In genomic region chr4:151738280-151738679, GRCm38 (mm10) we compare ENCODE assay signal across 19 mouse cellular contexts.
A peak's percentile ranks its signal among the peaks of the same experiment; 100 is the strongest.
DNase-seq lines count a peak whose midpoint lies in the region; ATAC-seq and TF ChIP-seq lines count a peak whose summit lies in the region.
"Had no signal": no experiment of that assay in that cellular context is flagged by ENCODE, and none has a peak within 500 bp of the region (broad histone marks: within the 10 kb centered on the region; RNA-seq: fewer than 3 reads in every experiment).

No protein-coding gene starts in this region.

- intact Hi-C loops in heart, adult 2 months (cut with DNase I), result no loop called here

- peak overlapping the region; percentile 70 for H3K27ac ChIP-seq in heart, embryonic 13.5 days (replicated peaks)
- no peak overlapping the region for H3K27ac ChIP-seq in heart, adult 2 months
- no peak overlapping the region; the same call in 1 of the 2 replicates for H3K27ac ChIP-seq in embryonic facial prominence, embryonic 15.5 days (replicated peaks)
- H3K27ac ChIP-seq in hindbrain, postnatal 0 days, result peak overlapping the region; percentile 27; the same call in 1 of the 2 replicates
- H3K27ac ChIP-seq in stomach, postnatal 0 days (replicated peaks), result no peak overlapping the region
- H3K27ac ChIP-seq: intestine, embryonic 15.5 days; midbrain, embryonic 12.5 days; neural tube, embryonic 12.5 days had no signal

- no peak for TF ChIP-seq CTCF in heart, adult 2 months (IDR thresholded peaks at IDR 0.05)
- no peak for TF ChIP-seq CTCF in hindbrain, postnatal 0 days (IDR thresholded peaks at IDR 0.05; ENCODE audit: low read depth)
- no peak for TF ChIP-seq CTCF in stomach, postnatal 0 days (IDR thresholded peaks at IDR 0.05; ENCODE audit: low read depth)

- no peak for ATAC-seq in heart, embryonic 13.5 days (ENCODE audit: extremely low read depth, insufficient number of reproducible peaks, low FRiP score, low TSS enrichment)
- 0 out of 2 replicates have a peak, but pooled peaks have one; percentile 53 for ATAC-seq in embryonic facial prominence, embryonic 15.5 days (ENCODE audit: insufficient number of reproducible peaks, low FRiP score, low TSS enrichment, low read depth)
- ATAC-seq in hindbrain, postnatal 0 days, result no peak
- ATAC-seq in stomach, postnatal 0 days (ENCODE audit: low FRiP score, low TSS enrichment), result no peak
- ATAC-seq: intestine, embryonic 15.5 days; lung, postnatal 0 days had no signal

- no peaks in the 10 kb centered on the region for H3K9me3 ChIP-seq in heart, embryonic 13.5 days
- no peaks in the 10 kb centered on the region for H3K9me3 ChIP-seq in embryonic facial prominence, embryonic 15.5 days (replicated peaks)
- no peaks in the 10 kb centered on the region for H3K9me3 ChIP-seq in hindbrain, postnatal 0 days (ENCODE audit: low read length)
- no peaks in the 10 kb centered on the region for H3K9me3 ChIP-seq in stomach, postnatal 0 days (ENCODE audit: control insufficient read depth, low read length)
- H3K9me3 ChIP-seq: forebrain, embryonic 15.5 days; intestine, embryonic 15.5 days; midbrain, embryonic 12.5 days; neural tube, embryonic 12.5 days had no signal

- no peaks in the 10 kb centered on the region for H3K36me3 ChIP-seq in heart, embryonic 13.5 days
- H3K36me3 ChIP-seq in heart, adult 2 months (ENCODE audit: control insufficient read depth, insufficient read depth, low read length), result no peaks in the 10 kb centered on the region
- H3K36me3 ChIP-seq in embryonic facial prominence, embryonic 15.5 days, result no peaks in the 10 kb centered on the region
- H3K36me3 ChIP-seq in hindbrain, postnatal 0 days (ENCODE audit: insufficient read depth, low read length), result no peaks in the 10 kb centered on the region
- H3K36me3 ChIP-seq in stomach, postnatal 0 days (ENCODE audit: control insufficient read depth, insufficient read depth, low read length), result no peaks in the 10 kb centered on the region
- H3K36me3 ChIP-seq: forebrain, embryonic 15.5 days; intestine, embryonic 15.5 days; midbrain, embryonic 12.5 days; neural tube, embryonic 12.5 days had no signal

- no peak overlapping the region for H3K4me3 ChIP-seq in heart, embryonic 13.5 days
- H3K4me3 ChIP-seq in heart, adult 2 months, result no peak overlapping the region
- no peak overlapping the region for H3K4me3 ChIP-seq in embryonic facial prominence, embryonic 15.5 days (replicated peaks)
- H3K4me3 ChIP-seq in hindbrain, postnatal 0 days (ENCODE audit: low read length), result no peak overlapping the region
- H3K4me3 ChIP-seq in stomach, postnatal 0 days (ENCODE audit: low read depth, low read length), result no peak overlapping the region
- H3K4me3 ChIP-seq: forebrain, embryonic 15.5 days; intestine, embryonic 15.5 days; midbrain, embryonic 12.5 days; neural tube, embryonic 12.5 days had no signal

- TF ChIP-seq EP300 in heart, adult 2 months (IDR thresholded peaks at IDR 0.05; ENCODE audit: insufficient read depth, low read depth, low read length), result no peak
- TF ChIP-seq EP300 in stomach, postnatal 0 days (optimal IDR thresholded peaks at IDR 0.05), result no peak

- no peaks in the 10 kb centered on the region for H3K27me3 ChIP-seq in heart, embryonic 13.5 days (replicated peaks)
- H3K27me3 ChIP-seq in heart, adult 2 months (ENCODE audit: control insufficient read depth, insufficient read depth, low read length), result no peaks in the 10 kb centered on the region
- H3K27me3 ChIP-seq in embryonic facial prominence, embryonic 15.5 days, result no peaks in the 10 kb centered on the region
- no peaks in the 10 kb centered on the region for H3K27me3 ChIP-seq in hindbrain, postnatal 0 days (ENCODE audit: insufficient read depth, low read length)
- H3K27me3 ChIP-seq in stomach, postnatal 0 days (ENCODE audit: control insufficient read depth, insufficient read depth, low read length), result no peaks in the 10 kb centered on the region
- H3K27me3 ChIP-seq: forebrain, embryonic 15.5 days; intestine, embryonic 15.5 days; midbrain, embryonic 12.5 days; neural tube, embryonic 12.5 days had no signal

- no peak for DNase-seq in heart, adult 2 months
- DNase-seq in lung, postnatal 10 days, result peak; percentile 42
- DNase-seq in lung, postnatal 36 days, result no peak
- DNase-seq in hindbrain, postnatal 0 days (ENCODE audit: low spot score), result peak; percentile 60
- DNase-seq in stomach, postnatal 0 days (ENCODE audit: low spot score), result no peak
- DNase-seq in gastrocnemius, postnatal 4 days (ENCODE audit: low spot score in 2 of 2), result no peak
- DNase-seq: adrenal gland, postnatal 10 days; embryo, embryonic 11 days; gastrocnemius, postnatal 25 days; kidney, postnatal 14 days; liver; thymus, postnatal 14 days had no signal

- peaks cover 39% of the 10 kb centered on the region for H3K4me1 ChIP-seq in heart, embryonic 13.5 days
- peaks cover 14% of the 10 kb centered on the region for H3K4me1 ChIP-seq in heart, adult 2 months (ENCODE audit: control insufficient read depth, insufficient read depth, low read length)
- H3K4me1 ChIP-seq in embryonic facial prominence, embryonic 15.5 days, result peaks cover 13% of the 10 kb centered on the region
- H3K4me1 ChIP-seq in hindbrain, postnatal 0 days (ENCODE audit: insufficient read depth, low read length), result peaks cover 17% of the 10 kb centered on the region
- 0 out of 2 replicates have a peak, but pooled peaks cover 2% of the 10 kb centered on the region for H3K4me1 ChIP-seq in stomach, postnatal 0 days (replicated peaks; ENCODE audit: control insufficient read depth, insufficient read depth)

- no peaks in the 10 kb centered on the region for H3K79me2 ChIP-seq in heart, adult 2 months (replicated peaks; ENCODE audit: control insufficient read depth, insufficient read depth, low read length)

- no peak for TF ChIP-seq POLR2A in heart, adult 2 months (IDR thresholded peaks at IDR 0.05; ENCODE audit: insufficient read depth, low read depth, low read length)

- no peak overlapping the region for H3K9ac ChIP-seq in heart, embryonic 13.5 days
- no peak overlapping the region for H3K9ac ChIP-seq in heart, adult 2 months (ENCODE audit: low read depth, low read length)
- H3K9ac ChIP-seq in embryonic facial prominence, embryonic 15.5 days, result no peak overlapping the region
- no peak overlapping the region for H3K9ac ChIP-seq in hindbrain, postnatal 0 days (replicated peaks; ENCODE audit: low read length)
- H3K9ac ChIP-seq in stomach, postnatal 0 days (ENCODE audit: low read length), result no peak overlapping the region
- H3K9ac ChIP-seq: forebrain, embryonic 15.5 days; intestine, embryonic 15.5 days; midbrain, embryonic 12.5 days; neural tube, embryonic 12.5 days had no signal

- WGBS in heart, embryonic 13.5 days, result 71% methylated on average over 5 of the region's 5 CpGs
- WGBS in heart, adult 2 months, result 46% methylated on average over 5 of the region's 5 CpGs
- WGBS in embryonic facial prominence, embryonic 15.5 days, result 38% methylated on average over 5 of the region's 5 CpGs
- WGBS in hindbrain, postnatal 0 days, result 45% methylated on average over 5 of the region's 5 CpGs
- 39% methylated on average over 5 of the region's 5 CpGs for WGBS in stomach, postnatal 0 days

- H3K4me2 ChIP-seq in heart, embryonic 13.5 days, result no peak overlapping the region
- H3K4me2 ChIP-seq in embryonic facial prominence, embryonic 15.5 days (replicated peaks), result no peak overlapping the region
- H3K4me2 ChIP-seq in hindbrain, postnatal 0 days (ENCODE audit: low read depth, low read length), result no peak overlapping the region
- H3K4me2 ChIP-seq in stomach, postnatal 0 days (replicated peaks; ENCODE audit: low read depth), result no peak overlapping the region
- H3K4me2 ChIP-seq: forebrain, embryonic 15.5 days; intestine, embryonic 15.5 days; midbrain, embryonic 12.5 days; neural tube, embryonic 12.5 days had no signal

Comparison
In these comparisons a context has a peak if more than half of its experiments do, and no peak if none do; other contexts are left out.
1. H3K27ac ChIP-seq: peak in heart, embryonic 13.5 days (single experiment) and hindbrain, postnatal 0 days (single experiment); none in heart, adult 2 months (single experiment), embryonic facial prominence, embryonic 15.5 days (single experiment) and stomach, postnatal 0 days (single experiment).
2. DNase-seq: peak in lung, postnatal 10 days (single experiment) and hindbrain, postnatal 0 days (single experiment); none in heart, adult 2 months (0 of 2), lung, postnatal 36 days (single experiment), stomach, postnatal 0 days (single experiment) and gastrocnemius, postnatal 4 days (0 of 2).